ENCODE assay signal across 11 mouse cellular contexts in genomic region chr2:10009671-10010254, GRCm38 (mm10). TPM values are rescaled to one million over a fixed set of nuclear protein-coding genes. Genes with fewer than 3 reads are reported as not detected.
DNase-seq lines count a peak whose midpoint lies in the region; ATAC-seq lines count a peak whose summit lies in the region.
"Had no signal": no experiment of that assay in that cellular context is flagged by ENCODE, and none has a peak within 500 bp of the region (broad histone marks: within the 10 kb centered on the region; RNA-seq: fewer than 3 reads in every experiment).

No protein-coding gene starts in this region.

- H3K36me3 ChIP-seq in kidney, embryonic 16.5 days (ENCODE audit: insufficient read depth, low read length), result no peaks in the 10 kb centered on the region
- H3K36me3 ChIP-seq: limb, embryonic 15.5 days; midbrain, embryonic 12.5 days had no signal

- 63% methylated on average over 13 of the region's 13 CpGs for WGBS in kidney, embryonic 16.5 days

- H3K4me2 ChIP-seq in kidney, embryonic 16.5 days (replicated peaks; ENCODE audit: low read depth, low read length), result 0 out of 2 replicates have a peak overlapping the region, but pooled peaks have one; percentile 5
- H3K4me2 ChIP-seq: limb, embryonic 15.5 days; midbrain, embryonic 12.5 days had no signal

- no peak overlapping the region for H3K9ac ChIP-seq in kidney, embryonic 16.5 days (replicated peaks; ENCODE audit: low read length)
- H3K9ac ChIP-seq: limb, embryonic 15.5 days; midbrain, embryonic 12.5 days had no signal

- H3K4me3 ChIP-seq in kidney, embryonic 16.5 days (ENCODE audit: low read length), result no peak overlapping the region
- H3K4me3 ChIP-seq: limb, embryonic 15.5 days; midbrain, embryonic 12.5 days had no signal

- DNase-seq in adrenal gland, adult 2 months, result peak; percentile 50
- DNase-seq in adrenal gland, adult 18-20 months (ENCODE audit: low spot score in 2 of 2), result no peak
- no peak for DNase-seq in kidney, postnatal 14 days
- peak; percentile 25 for DNase-seq in 3T3-L1 (ENCODE audit: low read depth, low spot score)
- DNase-seq in lung, postnatal 25 days (ENCODE audit: low spot score), result no peak
- DNase-seq in embryo, embryonic 10.5 days (ENCODE audit: low spot score), result no peak
- DNase-seq: gastrocnemius, postnatal 14 days had no signal

- peak overlapping the region; percentile 60 for H3K27ac ChIP-seq in kidney, embryonic 16.5 days (ENCODE audit: low read length)
- H3K27ac ChIP-seq: limb, embryonic 15.5 days; midbrain, embryonic 12.5 days had no signal

- H3K4me1 ChIP-seq in kidney, embryonic 16.5 days (ENCODE audit: insufficient read depth, low read length), result 0 out of 2 replicates have a peak, but pooled peaks cover 12% of the 10 kb centered on the region
- H3K4me1 ChIP-seq: midbrain, embryonic 12.5 days had no signal

- no peaks in the 10 kb centered on the region for H3K27me3 ChIP-seq in kidney, embryonic 16.5 days (ENCODE audit: insufficient read depth, low read length)
- H3K27me3 ChIP-seq: limb, embryonic 15.5 days; midbrain, embryonic 12.5 days had no signal

- H3K9me3 ChIP-seq in kidney, embryonic 16.5 days (ENCODE audit: low read length), result no peaks in the 10 kb centered on the region
- H3K9me3 ChIP-seq: limb, embryonic 15.5 days; midbrain, embryonic 12.5 days had no signal

- ATAC-seq in kidney, embryonic 16.5 days (ENCODE audit: low FRiP score, low TSS enrichment), result 0 out of 2 replicates have a peak, but pooled peaks have one; percentile 31
- ATAC-seq in common myeloid progenitor, adult 5-6 weeks (replicated peaks; ENCODE audit: low read depth, poor library complexity, severe bottlenecking), result 0 out of 2 replicates have a peak, but pooled peaks have one; percentile 9

RNA-seq across cellular contexts. Expression of gene Taf3, which starts 38.6 kb away (rescaled TPM):
- 10 to 100 TPM; 10.6 to 13.3 TPM for total RNA-seq in adrenal gland, adult 2 months (2021)
- polyA plus RNA-seq in adrenal gland, adult 2 months (2012; rRNA removed), result 6.8 and 7.1 TPM in 2 replicates
- 10 to 100 TPM; 10.8 TPM for total RNA-seq in adrenal gland, adult 18-20 months (2021)
- polyA plus RNA-seq in kidney, embryonic 16.5 days (2015; fragmentation: Nextera tagmentation; extraction: Ambion mirVana), result 15.4 and 17.7 TPM in 2 replicates
- 11.7 and 13.8 TPM in 2 replicates for total RNA-seq in common myeloid progenitor, adult 5-6 weeks (2017)

Comparison
In these comparisons a context has a peak if more than half of its experiments do, and no peak if none do; other contexts are left out.
1. DNase-seq: peak in adrenal gland, adult 2 months (single experiment) and 3T3-L1 (single experiment); none in adrenal gland, adult 18-20 months (0 of 2), kidney, postnatal 14 days (single experiment), lung, postnatal 25 days (single experiment) and embryo, embryonic 10.5 days (single experiment).